Mouse (Mus musculus) CH12F3 (cell line): ENCODE data around the gene Qpctl.
"Not testable (repeated sequence)": the region's sequence is repeated elsewhere in the genome, so short reads cannot be mapped to it uniquely, and the experiment has no call there.

Source experiments
- in situ Hi-C: fragments of 300-500 bp; cut with MboI; formaldehyde crosslinking; loops from 2 replicates; pipeline ENCODE4 v1.14.3; 2020; ENCODE audit warnings: low sequenced_read_pairs

Qpctl gene

GRCm38 (mm10) chr7:19165656-19166423, 16.7 kb upstream of the Qpctl start, which contains the start of gene Gipr:
Gipr (minus strand) TSS chr7:19166127.
- in situ Hi-C loops = no loop called here

- in situ Hi-C loops = no loop called here
These were observed 15.9 kb upstream of the Qpctl start for GRCm38 (mm10) chr7:19164978-19165377.

- in situ Hi-C loops = no loop called here
These were observed 15.1 kb upstream of the Qpctl start for GRCm38 (mm10) chr7:19164189-19164588.

GRCm38 (mm10) chr7:19163752-19164151, 14.7 kb upstream of the Qpctl start:
- in situ Hi-C loops = no loop called here

- in situ Hi-C loops = no loop called here
These were observed 13.8 kb upstream of the Qpctl start for GRCm38 (mm10) chr7:19162928-19163327.

GRCm38 (mm10) chr7:19160115-19160514, 11.0 kb upstream of the Qpctl start:
- in situ Hi-C loops = no loop called here

- in situ Hi-C loops = no loop called here
These were observed 10.3 kb upstream of the Qpctl start for GRCm38 (mm10) chr7:19159411-19159810.

- in situ Hi-C loops = no loop called here
These were observed 9.5 kb upstream of the Qpctl start for GRCm38 (mm10) chr7:19158601-19159000.

- in situ Hi-C loops = no loop called here
These were observed 8.2 kb upstream of the Qpctl start for GRCm38 (mm10) chr7:19157160-19157800.

- in situ Hi-C loops = no loop called here
These were observed 6.9 kb upstream of the Qpctl start for GRCm38 (mm10) chr7:19155825-19156475.

GRCm38 (mm10) chr7:19154796-19155195, 5.7 kb upstream of the Qpctl start:
- in situ Hi-C loops = no loop called here

GRCm38 (mm10) chr7:19151121-19151520, 2.0 kb upstream of the Qpctl start:
- in situ Hi-C loops = not testable (repeated sequence)

- in situ Hi-C loops = loop anchor here (10.0 kb wide), 1 partner anchor 65 kb away; the partner anchor contains the start of gene Dmpk
These were observed 535 bp upstream of the Qpctl start, which contains the start of gene Snrpd2 for GRCm38 (mm10) chr7:19149626-19150025. Snrpd2 (plus strand) TSS chr7:19149722.

- in situ Hi-C loops = loop anchor here (10.0 kb wide), 1 partner anchor 64 kb away; the partner anchor contains the start of gene Dmpk
These were observed 764 bp downstream of the Qpctl start for GRCm38 (mm10) chr7:19148180-19148874.

- in situ Hi-C loops = loop anchor here (10.0 kb wide), 1 partner anchor 63 kb away; the partner anchor contains the start of gene Dmpk
These were observed 1.5 kb downstream of the Qpctl start for GRCm38 (mm10) chr7:19147497-19148045.

GRCm38 (mm10) chr7:19146793-19147192, 2.3 kb downstream of the Qpctl start:
- in situ Hi-C loops = loop anchor here (10.0 kb wide), 1 partner anchor 62 kb away; the partner anchor contains the start of gene Dmpk

GRCm38 (mm10) chr7:19137380-19137779, 11.7 kb downstream of the Qpctl start:
- in situ Hi-C loops = no loop called here

- in situ Hi-C loops = no loop called here
These were observed 12.3 kb downstream of the Qpctl start for GRCm38 (mm10) chr7:19136673-19137334.

- in situ Hi-C loops = no loop called here
These were observed 12.9 kb downstream of the Qpctl start for GRCm38 (mm10) chr7:19136168-19136567.

- in situ Hi-C loops = no loop called here
These were observed 17.7 kb downstream of the Qpctl start for GRCm38 (mm10) chr7:19131324-19131848.
